Mouse (Mus musculus) naive thymus-derived CD4-positive, alpha-beta T cell, adult 2 months (primary cell): Measurements from ENCODE around the gene Cdkn1c.
A peak's percentile ranks its signal among the peaks of the same experiment; 100 is the strongest.

Experiments
- DNase-seq: peaks from one replicate; pipeline ENCODE4 v3.0.0-alpha.2; 2011; ENCODE audit warnings: low read depth

Gene Cdkn1c

DNA sequence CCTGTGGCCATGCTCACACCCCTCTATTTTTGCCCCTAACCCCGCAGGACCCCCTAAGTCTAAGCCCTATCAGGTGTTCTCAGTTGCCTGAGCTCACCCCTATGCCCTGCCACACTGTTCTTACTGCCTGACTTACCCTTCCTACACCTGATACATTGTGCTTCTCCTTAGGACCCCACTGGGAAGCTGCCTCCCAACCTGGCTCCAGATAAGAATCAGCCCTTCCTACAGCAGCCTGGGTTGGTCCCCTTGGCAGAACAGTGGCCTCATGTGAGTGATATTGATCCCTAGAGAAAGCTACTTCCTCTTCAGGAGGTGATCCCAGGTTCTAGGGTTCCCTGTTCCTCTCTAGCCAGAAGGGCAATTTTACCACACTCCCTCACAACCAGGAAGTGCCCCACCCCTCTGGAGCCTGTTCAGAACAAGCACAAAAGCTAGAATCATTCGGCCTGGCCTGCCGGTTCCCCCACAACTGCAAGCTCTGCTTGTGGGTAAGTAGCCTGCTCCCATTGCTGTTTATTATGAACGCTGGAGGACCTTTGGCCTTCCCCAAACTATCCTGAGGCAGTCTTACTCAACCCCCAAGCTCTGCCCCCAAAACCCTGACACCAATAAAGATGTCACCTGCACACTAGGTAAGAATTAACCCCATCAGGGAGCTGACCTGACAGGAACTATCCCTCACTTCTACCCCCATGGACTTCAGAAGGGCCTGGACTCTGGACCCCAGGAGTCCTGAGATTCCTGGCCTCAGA lies 12.7 kb upstream of the Cdkn1c start, which contains the start of gene Slc22a18:
TSS of gene Slc22a18 (plus strand) at position 390 of the 755 bp plus-strand sequence.
- no peak for DNase-seq

DNA sequence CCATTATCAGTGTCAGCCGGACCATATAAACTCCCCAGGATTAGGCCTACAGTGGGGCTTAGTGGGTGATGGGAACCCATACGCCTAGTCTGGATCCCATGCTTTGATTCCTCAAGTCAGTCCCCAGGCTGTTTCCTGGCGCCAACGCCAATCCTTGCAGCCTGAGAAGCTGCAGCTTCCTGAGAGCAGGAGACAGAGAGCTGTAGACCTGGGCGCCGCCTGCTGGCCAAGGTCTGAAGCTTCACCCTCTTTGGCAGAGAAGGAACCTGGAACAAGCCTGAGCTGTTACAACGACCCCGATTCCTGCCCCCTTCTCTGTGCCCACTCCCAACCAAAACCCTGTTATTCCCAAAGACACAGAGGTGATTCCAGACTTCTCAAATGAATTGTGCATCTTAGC lies 9.1 kb upstream of the Cdkn1c start:
- peak; percentile 67 for DNase-seq

DNA sequence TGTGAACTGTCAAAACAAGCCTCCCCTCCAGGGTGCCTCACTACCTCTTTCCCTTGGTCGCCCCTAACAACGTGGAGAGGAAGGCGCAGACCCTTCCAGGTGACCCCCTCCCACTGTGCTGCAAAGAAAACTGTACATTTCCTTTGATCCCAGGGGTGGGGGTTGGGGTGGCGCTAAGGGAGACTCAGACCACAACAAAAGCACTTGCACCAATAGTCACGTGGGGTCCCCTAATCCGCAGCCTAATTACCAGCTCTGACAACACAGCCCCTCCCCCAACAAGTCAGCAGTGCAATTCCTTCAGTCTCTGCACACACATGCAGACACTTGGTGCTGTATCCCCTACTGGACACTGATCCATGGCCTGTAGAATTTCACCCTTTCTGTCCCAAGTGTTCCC lies 6.9 kb upstream of the Cdkn1c start:
- DNase-seq = no peak

DNA sequence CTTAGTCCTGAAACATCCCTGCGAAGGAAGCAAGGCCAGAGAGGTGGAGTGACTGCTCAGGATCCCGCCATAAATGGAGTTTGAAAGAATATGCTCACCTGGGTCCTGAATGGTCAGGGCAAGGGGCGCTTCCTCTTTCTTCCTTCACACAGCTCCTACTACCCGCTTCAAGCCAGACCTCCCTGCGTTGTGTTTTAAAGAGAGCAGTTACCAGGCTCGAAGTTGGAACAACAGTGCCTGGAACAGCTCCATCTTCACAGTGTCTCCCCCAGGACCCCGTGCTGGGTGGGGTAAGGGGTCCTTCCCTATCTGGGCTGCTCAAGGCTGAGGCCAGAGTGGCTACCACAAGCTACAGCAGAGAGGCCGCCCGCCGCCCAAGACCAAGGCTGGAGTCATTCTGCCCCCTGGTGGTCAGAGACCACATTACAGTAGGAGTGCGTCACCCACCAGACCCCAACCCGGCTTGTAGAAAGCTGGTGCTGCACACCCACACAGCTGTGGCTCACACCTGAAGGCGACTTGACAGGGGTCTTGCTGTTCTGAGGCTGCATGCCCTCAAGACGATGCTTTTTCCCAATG lies 5.3 kb upstream of the Cdkn1c start:
- DNase-seq = peak; percentile 82

DNA sequence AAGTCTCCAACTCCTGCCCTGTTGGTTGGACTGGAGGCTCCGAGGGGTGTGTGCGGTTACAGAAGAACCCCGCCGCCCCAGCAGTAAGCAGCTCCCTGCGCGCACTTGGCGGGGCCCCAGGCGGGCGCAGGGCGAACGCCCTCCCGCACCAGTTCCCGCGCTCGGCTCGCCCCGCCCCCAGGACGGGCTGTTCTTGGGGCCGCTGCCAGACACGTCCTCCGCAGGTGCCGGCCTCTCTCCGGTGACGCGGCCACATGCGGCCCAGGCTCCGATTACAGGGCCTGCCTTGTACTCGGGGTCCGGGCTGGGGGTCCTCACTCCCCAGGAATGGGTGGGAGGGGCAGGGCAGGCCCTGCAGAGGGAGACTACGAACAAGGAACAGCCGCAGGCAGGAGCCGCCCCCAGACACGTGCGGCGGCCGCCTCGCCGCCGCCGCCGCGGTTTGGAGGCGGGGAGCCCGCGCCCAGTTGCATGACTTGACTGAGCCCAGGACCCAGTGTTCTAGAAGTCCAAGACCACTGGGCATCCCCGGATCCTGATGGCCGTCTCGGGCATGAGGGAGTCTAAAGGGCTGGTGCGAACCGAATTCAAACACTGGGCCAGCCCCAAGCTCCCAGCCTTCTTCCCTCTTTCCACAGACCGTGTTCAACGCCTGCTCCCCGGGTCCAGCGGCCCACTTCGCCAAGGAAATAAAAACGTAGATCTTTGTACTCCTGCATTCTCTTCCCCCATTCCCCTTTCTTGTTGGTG lies 4.1 kb upstream of the Cdkn1c start:
- peak; percentile 55 for DNase-seq

DNA sequence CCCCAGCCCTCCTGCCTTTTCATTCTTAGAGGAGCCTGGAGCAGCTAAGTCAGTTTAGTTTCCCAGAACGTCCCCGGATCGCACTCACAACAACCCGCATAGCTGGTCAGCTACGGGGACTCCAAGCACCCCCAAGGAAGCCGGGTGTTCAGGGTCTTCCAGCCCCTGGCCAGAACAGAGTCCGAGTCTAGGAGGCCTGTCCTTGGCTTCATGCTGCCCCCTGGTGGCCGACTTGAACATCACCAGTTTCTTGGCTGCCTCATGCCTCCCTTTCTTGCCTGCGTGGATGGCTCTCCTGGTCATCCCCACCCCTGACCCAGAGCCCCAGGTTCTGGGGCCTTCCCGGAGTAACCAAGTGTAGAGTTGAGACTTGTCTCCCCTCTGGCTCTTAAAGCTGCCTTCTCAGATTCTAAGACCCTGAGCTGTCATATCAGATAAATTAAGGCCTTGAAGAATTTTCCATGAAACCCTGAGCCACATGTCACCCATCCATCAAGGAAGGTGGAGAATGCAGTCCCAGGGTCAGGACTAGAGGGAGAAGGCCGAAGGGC lies 3.1 kb upstream of the Cdkn1c start:
- DNase-seq = peak; percentile 79

DNA sequence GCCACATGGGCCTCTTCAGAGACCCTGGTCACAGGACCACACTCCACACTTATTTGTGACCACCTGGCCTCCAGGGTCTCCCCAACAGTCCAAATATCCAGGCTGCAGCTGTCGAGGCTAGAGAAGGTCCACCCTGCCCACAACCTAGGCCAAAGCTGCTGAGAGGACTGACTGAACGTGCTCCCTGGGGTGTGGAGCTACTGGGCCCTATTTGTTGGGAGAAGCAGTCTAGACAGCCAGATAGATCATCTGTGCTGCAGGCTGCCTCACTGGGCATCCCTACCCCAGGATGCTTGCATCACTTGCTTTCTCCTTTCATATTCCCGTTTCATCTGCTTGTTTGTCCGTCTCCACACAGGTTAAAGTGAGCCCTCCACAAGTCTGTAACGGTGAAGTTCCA lies 1.7 kb upstream of the Cdkn1c start:
- no peak for DNase-seq

DNA sequence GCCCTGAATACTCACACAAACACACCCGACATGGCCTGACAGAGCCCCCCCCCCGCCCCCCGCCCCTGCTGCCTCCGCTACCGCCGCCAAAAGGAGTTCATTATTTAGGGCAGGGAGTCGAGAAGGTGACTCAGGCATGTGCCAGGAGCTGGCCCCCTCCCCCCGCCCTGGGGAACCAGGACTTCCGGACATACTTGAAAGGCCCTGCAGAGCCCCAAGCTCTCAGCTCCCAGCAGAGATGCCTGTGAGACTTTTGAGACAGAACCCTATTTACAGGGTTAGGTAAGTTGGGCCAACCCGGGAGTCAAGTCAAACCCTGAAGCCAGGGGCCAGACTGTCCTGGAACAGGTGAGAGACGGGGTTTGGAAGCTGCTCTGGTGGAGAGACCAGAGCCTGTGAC lies 1.1 kb upstream of the Cdkn1c start:
- peak; percentile 30 for DNase-seq

DNA sequence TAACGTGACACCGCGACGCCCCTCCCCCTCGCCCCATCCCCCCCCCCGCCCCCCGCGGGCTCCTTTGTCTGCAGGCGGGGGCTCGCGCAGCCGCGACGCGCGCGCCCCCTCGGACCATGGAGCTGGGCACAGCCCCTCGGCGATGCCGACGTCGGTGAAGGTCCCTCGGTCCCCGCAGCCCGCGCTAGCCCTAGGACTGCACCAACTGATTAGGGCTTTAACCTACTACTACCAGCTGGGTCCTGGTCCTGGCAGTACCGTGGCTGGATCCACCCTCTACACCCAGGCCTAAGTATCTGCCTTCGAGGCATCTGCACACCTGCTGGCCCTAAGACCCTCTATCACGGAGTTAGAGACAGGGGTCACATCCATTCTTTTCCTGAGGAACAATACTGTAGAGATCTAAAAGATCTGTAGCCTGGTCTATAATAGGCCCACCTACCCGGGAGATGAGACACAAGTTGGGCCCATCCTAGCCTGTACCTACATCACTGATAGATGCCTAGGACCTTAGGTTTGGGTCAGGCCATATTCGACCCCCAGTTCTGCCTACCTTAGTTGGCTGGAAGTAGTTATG lies 532 bp upstream of the Cdkn1c start:
- DNase-seq = peak; percentile 46

DNA sequence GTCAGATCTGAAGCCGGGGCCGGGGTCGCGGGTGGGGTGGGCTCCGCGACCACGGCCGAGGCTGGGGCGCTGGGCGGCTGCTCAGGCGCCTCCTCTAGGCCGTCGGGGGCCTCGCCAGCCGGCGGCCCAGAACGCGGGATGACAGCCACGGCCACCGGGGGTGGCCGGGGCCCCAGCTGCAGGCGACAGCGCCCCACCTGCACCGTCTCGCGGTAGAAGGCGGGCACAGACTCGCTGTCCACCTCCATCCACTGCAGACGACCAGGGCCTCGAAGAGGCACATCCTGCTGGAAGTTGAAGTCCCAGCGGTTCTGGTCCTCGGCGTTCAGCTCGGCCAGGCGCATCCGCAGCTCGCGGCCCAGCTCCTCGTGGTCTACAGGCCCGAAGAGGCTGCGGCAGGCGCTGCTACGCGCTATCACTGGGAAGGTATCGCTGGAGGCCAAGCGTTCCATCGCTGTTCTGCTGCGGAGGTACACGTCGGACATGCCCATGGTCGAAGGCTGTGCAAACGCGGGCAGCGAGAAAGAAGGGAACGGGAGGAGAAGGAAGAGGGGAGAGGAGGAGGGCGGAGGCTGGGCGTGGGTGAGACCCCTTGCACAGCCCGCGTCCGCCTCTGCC lies 524 bp downstream of the Cdkn1c start:
- DNase-seq = no peak

DNA sequence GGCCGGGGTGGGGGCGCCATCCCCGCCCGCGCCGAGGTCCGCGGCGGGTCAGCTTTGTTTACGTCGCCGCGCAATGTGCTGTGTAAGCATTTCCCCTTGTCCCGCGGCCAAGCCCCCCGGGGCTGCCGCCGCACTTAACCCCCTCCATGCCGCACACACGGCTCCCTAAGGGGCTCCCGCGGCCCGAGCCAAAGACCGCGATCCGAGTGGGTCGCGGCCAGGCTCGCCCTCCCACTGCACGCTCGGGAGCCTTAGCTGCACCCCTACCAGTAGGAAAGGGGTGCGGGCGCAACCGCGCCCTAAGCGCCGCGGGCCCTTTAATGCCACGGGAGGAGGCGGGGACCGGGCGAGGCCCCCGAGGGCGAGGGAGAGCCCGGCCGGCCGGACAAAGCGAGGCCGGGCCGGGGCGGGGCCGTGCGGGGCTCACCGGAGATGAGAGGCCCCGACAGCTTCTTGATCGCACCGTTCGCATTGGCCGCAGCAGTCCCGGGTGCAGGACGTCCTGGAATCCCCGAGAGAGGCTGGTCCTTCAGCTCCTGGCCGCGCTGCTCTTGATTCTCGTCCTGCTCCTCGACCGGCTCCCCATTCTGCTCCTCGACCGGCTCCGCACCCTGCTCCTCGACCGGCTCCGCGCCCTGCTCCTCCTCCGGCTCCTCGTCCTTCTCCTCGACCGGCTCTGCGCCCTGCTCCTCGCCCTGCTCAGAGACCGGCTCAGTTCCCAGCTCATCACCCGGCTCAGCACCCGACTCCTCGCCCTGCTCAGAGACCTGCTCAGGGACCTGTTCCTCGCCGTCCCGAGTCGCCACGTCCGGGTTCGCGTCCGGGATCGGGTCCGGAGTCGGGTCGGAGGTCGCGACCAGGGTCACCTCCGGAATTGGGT lies 1.3 kb downstream of the Cdkn1c start:
- DNase-seq = peak; percentile 23

DNA sequence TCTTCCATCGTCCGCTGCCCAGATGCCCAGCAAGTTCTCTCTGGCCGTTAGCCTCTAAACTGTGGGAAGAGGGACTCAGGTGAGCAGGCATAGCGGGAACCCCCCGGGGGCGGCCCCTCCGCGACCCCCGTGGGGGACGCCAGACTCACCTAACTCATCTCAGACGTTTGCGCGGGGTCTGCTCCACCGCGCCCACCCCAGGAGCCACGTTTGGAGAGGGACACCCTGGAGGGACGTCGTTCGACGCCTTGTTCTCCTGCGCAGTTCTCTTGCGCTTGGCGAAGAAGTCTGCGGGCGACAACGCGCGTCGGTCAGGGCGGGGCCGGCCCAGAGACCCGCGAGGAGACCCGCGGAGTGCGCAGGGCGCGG lies 1.9 kb downstream of the Cdkn1c start:
- DNase-seq = no peak

DNA sequence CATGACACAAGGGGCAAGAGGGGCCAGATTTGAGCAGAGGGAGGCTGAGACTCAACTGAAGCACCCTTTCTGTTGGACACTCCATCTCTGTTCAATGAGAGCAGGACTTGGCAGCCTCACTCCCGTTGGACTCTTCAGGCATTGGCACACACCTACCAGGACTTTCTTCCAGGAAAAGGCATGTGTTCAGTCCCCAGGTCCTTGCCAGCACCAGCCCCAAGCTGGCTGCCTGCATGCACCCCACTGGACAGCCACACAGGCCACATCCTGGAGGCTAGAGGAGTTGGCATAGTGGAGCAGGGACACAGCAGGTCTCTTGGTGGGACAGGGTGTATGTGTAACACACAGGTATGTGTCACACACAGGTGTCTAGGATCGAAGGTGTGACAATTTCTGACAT lies 13.7 kb downstream of the Cdkn1c start:
- no peak for DNase-seq

DNA sequence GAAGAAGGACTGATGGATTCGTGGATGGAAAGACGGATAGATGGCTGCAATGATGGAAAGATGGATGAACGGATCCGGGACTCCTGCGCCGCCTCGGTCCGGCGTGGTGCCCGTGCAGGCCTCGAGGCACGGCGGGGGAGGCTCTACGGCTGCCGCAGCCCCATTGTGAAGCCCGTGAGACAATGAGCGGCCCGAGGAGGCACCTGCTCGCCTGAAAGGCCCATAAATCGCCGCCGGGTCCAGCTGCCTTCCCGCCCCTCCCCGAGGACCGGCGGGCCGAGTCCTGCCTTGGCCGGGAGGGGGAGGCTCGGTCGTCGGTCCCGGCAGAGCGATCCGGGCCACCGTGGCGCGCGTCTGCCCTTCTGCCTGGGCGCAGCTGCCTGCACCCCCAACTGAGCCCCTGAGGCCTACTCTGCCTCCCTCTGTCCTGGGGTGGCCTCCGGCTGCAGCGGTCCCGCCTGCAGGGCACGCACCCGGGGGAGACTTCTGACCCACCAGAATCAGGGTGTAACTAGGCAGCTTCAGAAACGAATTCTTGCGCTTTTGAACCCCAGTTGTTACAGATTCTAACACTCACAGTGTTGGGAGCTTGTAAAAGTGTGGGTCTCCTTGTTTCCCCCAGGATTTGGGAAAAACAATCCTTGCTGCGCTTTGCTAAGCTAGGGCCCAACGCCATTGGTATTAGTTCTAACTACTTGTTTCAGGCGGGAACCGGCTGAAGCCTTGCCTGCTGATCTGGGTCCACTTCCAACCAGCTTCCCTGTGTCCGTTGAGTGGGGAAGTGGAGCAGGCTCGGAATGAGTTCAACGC lies 15.0 kb downstream of the Cdkn1c start:
- no peak for DNase-seq

DNA sequence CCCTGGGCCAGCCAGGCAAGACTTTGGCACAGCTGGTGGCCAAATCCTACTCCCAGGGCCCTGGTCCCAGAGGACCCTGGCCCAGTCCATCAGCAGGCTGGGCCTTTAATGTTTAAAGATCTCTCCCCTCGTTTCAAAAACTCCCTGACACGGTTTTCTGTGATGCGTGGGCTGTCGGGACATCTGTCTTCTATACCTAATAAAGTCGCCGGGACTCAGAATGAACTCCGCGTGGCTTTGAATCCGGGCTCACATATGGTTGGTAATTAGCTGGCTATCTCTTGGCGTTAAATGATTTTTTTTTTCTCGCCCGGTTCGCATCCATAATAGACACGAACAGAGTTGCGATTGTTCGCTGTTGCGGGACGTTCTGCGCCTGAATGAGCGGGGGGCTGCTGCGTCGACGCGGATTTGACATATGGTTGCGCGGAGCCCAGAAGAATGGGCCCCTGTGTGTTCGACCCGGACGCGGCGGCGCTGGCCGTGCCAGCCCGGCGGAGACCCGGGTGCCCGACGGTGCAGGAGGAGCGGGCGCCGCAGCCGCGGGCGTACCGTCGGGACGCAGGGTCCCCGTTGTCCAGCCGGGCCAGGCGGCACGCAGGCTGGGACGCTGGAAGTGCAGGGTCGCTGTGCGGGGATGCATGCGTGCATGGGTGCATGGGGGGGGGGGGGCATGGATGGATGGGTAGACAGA lies 15.7 kb downstream of the Cdkn1c start:
- DNase-seq = no peak

DNA sequence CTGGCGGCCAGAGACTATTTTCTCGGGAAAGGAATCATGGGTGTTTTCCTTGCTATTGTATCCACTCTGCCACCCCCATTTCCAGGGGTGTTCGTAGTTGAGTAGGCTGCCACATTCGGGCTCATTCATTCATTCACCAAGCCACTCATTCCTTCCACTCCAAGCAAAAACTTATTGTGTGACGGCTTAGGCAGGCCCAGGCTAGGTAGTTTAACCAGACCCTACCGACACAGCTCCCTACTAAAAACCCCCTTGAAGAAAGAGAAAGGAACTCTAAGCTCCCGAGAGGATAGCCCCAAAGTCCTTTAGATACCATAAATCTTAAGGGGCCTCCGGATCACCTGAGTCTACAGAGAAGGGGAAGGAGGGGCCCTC lies 16.3 kb downstream of the Cdkn1c start:
- DNase-seq = no peak

DNA sequence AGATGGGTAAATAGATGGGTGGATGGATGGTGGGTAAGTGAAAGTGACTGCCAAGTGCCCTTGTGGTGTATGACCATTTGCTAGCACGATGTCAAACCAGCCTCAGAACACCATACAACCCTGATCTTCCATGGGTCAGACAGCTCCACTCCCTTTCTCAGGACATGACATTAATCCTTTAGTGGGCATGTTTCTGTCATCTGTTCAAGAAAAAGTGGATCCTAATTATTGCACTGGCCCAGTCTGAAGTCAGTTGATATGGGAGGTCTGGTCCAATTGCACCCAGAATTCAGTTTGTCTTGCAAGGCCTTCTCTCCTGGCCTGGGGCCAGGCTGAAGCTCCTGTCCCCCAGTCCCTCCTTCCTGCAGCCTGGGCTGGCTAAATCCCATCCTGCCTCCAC lies 21.9 kb downstream of the Cdkn1c start:
- no peak for DNase-seq

DNA sequence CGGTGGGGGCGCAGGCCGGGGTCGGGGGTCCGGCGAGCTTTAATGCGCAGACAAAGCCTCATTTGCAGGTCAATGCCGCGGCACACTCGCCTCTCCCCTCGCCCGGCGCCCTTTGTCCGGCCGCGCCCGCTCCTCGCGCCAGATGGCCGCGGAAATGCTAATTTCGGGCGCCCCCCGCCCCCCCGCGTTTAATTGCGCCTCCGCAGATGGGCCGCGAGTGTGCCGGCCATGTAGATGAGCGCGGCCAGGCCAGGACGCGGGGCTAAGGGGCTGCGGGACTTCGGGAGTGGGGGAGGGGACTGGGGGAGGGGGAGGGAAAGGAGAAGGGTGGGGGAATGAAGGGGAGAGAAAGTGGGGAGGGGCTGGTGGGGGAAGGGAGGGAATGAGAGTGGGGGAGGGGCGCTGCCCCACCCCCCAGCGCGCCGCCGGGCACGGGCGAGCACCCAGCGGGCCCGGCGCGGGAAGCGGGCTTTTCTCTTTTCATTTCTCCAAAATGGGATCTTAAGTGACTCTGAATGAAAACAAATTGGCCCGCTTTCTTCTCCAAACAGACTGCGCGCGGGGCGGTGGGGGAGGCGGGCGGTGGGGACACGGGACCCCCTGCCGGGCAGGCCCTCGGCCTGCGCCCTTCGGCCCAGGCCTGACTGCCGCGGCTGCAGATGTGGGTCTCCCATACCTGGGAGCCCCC lies 22.8 kb downstream of the Cdkn1c start:
- no peak for DNase-seq

DNA sequence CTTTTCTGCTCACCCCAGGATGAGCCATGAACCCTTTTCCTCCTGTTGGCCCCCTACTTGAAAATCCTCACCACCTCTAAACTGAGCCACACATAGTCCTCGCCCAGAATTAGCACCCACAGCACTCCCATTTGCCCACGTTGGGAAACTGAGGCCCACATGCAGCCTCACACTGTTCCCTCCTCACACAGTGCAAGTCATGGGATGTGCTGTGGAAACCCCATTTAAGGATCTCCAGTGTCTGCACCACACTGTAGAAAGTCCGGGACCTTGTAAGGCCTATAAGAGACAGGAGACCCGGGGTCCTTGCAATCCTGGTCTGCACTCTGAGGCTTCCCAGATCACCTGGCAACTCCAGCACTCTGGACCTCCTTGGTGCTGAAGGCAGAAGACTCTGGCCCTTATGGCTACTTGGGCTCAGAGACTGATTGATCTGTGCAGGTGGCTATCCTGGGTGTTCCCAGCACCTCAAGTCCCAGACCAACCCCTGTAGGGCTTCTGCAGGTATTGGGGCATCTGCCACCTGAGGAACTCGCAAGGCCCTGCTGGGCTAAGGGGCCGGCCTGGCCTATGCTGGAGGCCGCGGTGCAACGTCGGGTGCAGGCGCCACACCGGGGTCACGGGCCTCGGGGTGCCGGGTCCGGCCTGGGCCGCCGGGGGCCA lies 23.5 kb downstream of the Cdkn1c start:
- DNase-seq = no peak
